ENCODE assay signal across 8 mouse cellular contexts in the genomic region with DNA sequence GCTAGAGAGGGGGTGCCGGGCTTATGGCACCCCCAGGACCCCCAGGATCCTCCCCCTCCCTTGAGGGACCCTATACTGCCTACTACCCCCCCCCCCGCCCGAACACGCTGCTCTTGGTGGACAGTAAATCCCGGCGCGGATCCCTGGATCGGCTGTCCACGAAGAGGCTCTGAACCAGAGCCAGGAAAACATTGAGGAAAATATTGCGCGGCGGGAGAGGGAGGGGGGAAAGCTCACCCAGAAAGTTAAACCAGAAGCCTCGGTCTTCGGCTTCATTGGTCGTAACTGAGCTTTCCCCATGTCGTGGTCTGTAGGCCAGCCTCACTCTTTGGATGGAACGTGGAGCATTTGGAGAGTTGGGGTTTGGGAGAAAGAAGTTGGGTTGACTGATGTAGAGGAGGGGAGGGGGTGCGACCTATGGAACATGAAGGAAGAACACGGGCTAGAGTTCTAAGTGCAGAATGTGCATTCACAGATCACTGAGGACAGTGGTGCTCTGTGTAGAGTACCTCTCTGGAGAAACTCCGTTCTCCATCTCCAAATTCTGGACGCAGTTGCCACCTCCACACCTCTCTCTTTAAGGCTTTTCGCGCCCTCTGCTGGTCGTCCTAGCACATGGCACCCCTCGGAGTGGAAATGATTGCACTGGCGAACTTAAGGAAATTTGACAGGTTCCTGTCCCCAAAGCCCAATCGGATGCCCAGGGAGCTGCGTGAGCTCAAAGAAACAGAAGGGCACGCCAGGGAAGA. TPM values are rescaled to one million over a fixed set of nuclear protein-coding genes. Genes with fewer than 3 reads are reported as not detected.
A peak's percentile ranks its signal among the peaks of the same experiment; 100 is the strongest.
DNase-seq lines count a peak whose midpoint lies in the region; ATAC-seq lines count a peak whose summit lies in the region.

A gene (minus strand): TSS at position 84 of the 749 bp plus-strand sequence.

- H3K36me3 ChIP-seq in forebrain, embryonic 13.5 days (ENCODE audit: poor library complexity, severe bottlenecking): no peaks in the 10 kb centered on the region
- peaks cover 1% of the 10 kb centered on the region for H3K36me3 ChIP-seq in lung, embryonic 15.5 days

- H3K27ac ChIP-seq in forebrain, embryonic 13.5 days: no peak within 1 kb of the TSS; the same call in 1 of the 2 replicates
- H3K27ac ChIP-seq in lung, embryonic 15.5 days: peak within 1 kb of the TSS; percentile 98

- H3K4me1 ChIP-seq in forebrain, embryonic 13.5 days: peaks cover 37% of the 10 kb centered on the region
- H3K4me1 ChIP-seq in lung, embryonic 15.5 days: peaks cover 26% of the 10 kb centered on the region

- H3K4me2 ChIP-seq in forebrain, embryonic 13.5 days: peak within 1 kb of the TSS; percentile 73
- H3K4me2 ChIP-seq in lung, embryonic 15.5 days: peak within 1 kb of the TSS; percentile 97

- peak within 1 kb of the TSS; percentile 40 for H3K4me3 ChIP-seq in forebrain, embryonic 13.5 days
- H3K4me3 ChIP-seq in lung, embryonic 15.5 days: peak within 1 kb of the TSS; percentile 61

- ATAC-seq in forebrain, embryonic 13.5 days: peak; percentile 63
- ATAC-seq in lung, embryonic 15.5 days (ENCODE audit: borderline replicate concordance, extremely low read depth, low FRiP score, low TSS enrichment): peak; percentile 36; the same call in 1 of the 2 replicates

- 0 out of 2 replicates have a peak, but pooled peaks cover 6% of the 10 kb centered on the region for H3K9me3 ChIP-seq in forebrain, embryonic 13.5 days (replicated peaks)
- H3K9me3 ChIP-seq in lung, embryonic 15.5 days: no peaks in the 10 kb centered on the region

- DNase-seq in ES-CJ7 (ENCODE audit: low read depth, low spot score): peak; percentile 95
- peak; percentile 79 for DNase-seq in c-Kit-positive CD71-positive TER-119-positive erythroid progenitor cells, embryonic 14.5 days (ENCODE audit: low spot score)
- DNase-seq in heart, postnatal 14 days: peak; percentile 84 to 92
- peak; percentile 70 for DNase-seq in large intestine, adult 2 months (ENCODE audit: low read depth, low spot score)
- DNase-seq in ovary, postnatal 10 days (ENCODE audit: low spot score): peak; percentile 75
- DNase-seq in thymus, postnatal 10 days (ENCODE audit: low spot score in 2 of 2): peak; percentile 70 to 85

- peak within 1 kb of the TSS; percentile 26; the same call in 1 of the 2 replicates for H3K9ac ChIP-seq in forebrain, embryonic 13.5 days
- peak within 1 kb of the TSS; percentile 49 for H3K9ac ChIP-seq in lung, embryonic 15.5 days

- under 1% methylated on average over 29 of the region's 29 CpGs for WGBS in forebrain, embryonic 13.5 days
- under 1% methylated on average over 29 of the region's 29 CpGs for WGBS in large intestine, adult 2 months
- WGBS in lung, embryonic 15.5 days: under 1% methylated on average over 29 of the region's 29 CpGs

- intact Hi-C loops in heart, postnatal 14 days (cut with DNase I): no loop called here

- H3K27me3 ChIP-seq in forebrain, embryonic 13.5 days: peaks cover 37% of the 10 kb centered on the region
- peaks cover 17% of the 10 kb centered on the region for H3K27me3 ChIP-seq in lung, embryonic 15.5 days

RNA-seq across cellular contexts. Expression of the gene that starts here (rescaled TPM):
- 1.1 and 2.1 TPM in 2 replicates for polyA plus RNA-seq in forebrain, embryonic 13.5 days (2015; fragmentation: Nextera tagmentation; extraction: Ambion mirVana)
- 1 to 10 TPM; 1.4 to 2.4 TPM for total RNA-seq in heart, postnatal 14 days (2021)
- polyA plus RNA-seq in large intestine, adult 2 months (2012; rRNA removed): 5.1 and 8.9 TPM in 2 replicates
- polyA plus RNA-seq in lung, embryonic 15.5 days (2015; fragmentation: Nextera tagmentation; extraction: Ambion mirVana): 10.4 and 11.5 TPM in 2 replicates
